Mouse (Mus musculus): ENCODE results near the gene Eng. TPM values are rescaled to one million over a fixed set of nuclear protein-coding genes. Genes with fewer than 3 reads are reported as not detected.
A peak's percentile ranks its signal among the peaks of the same experiment; 100 is the strongest.

The Eng gene
- total RNA-seq, 2 experiments from 2014 or later, result 77.1 to 81.3 TPM

DNA sequence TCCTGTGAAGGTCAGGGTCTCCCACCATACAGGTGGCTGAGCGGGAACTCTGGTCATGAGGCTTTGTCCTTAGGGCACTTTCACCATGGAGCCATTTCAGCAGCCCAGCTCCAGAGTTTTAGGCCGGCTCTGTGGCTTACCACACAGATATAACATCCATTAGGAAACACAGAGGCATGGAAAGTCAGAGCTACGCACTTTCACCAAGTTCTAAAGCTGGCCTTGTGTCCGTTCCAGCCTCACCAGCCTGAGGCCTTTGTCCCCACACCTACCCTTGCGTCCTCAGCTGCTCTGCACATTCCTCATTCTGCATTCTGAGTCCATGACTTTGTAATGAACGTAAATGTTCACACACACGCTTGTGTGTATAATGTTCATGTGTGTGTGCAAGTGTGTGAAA lies 58.6 kb downstream of the Eng start:
- no peak for DNase-seq (ENCODE audit: low spot score in 2 of 2)

DNA sequence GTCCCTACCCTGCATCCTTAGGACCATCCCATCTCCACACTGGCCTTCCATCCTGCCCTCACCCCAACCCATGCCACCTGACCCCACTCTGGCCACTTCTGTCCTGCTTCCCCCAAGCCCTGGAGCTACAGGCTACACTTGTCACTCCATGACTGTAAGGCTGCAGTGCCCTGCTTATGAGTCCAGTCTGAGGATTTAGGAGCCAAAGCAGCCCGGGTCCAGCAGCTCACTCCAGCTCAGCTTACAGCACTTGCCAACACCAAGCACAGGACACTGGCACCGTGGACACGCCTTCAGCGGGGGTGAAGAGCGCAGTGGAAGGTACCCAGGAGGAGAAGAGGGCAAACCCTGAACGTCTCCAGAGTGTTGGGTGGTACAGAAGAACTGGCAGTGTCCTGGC lies 60.6 kb downstream of the Eng start:
- no peak for DNase-seq (ENCODE audit: low spot score in 2 of 2)

GRCm38 (mm10) chr2:32708643-32709042 lies 62.2 kb downstream of the Eng start:
- peak; percentile 48 to 66 for DNase-seq (ENCODE audit: low spot score in 2 of 2)

DNA sequence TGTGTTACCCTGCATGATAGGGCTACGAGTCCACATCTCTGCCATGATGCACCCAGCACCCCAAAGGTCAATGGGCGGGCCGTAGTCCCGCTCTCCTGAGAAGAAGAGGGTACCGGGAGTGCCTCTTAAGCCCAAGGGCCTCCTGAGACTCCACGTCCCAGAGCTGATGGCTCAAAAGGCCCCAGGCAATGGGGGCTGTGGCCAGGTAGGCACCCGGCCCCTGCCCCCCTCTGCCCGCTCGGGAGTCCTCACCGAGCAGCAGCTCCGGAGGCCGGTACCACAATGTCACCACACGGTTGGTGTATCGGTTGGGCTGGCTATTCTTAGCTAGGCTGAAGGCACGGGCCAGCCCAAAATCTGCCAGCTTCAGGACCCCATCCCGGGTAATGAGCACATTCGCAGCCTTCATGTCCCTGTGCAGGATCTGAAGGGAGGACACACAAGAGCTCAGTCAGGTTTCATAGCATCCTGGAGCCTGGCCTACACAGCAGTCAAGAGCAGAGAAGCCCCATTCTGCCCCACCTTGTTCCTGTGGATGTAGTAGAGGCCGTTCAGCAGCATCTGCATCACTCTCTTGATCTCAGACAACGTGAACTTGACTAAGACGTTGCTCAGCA lies 63.2 kb downstream of the Eng start:
- DNase-seq (ENCODE audit: low spot score in 2 of 2), result no peak

- DNase-seq (ENCODE audit: low spot score in 2 of 2), result no peak
Observed at GRCm38 (mm10) chr2:32710425-32710824, 64.0 kb downstream of the Eng start.

DNA sequence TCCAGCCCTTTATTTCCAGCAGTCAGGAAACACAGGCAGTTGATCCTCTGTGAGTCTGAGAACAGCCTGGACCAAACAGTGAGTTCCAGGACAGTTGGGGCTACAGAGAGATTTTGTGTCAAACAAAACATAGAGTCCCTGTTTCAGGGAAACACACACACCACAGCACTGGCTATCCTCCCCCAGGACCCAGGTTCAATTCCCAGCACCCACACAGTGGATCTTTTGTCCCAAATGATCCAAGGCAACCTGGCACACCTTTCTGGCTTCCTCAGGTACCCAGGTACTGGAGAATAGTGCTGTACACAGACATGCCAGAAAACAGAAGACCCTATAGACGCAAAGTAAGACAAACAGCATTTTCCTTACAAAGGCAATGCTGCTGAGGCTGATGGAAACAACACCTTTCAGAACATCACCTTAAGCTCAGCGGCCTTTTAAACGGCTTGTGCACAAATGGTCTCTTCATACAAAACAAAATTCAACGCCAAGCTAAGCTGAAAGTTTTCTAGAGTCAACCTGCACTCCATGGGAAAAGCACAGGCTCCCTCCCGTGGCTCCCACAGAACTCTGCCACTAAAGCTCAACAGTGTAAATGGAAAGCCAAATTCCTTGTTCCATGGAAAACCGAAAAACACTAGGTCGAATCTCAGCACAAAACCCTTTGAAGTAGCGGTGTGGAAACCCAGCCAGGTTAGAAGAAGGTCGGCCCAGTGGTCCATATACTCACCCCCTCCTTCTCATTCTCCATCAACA lies 65.1 kb downstream of the Eng start:
- DNase-seq (ENCODE audit: low spot score in 2 of 2), result no peak

- peak; percentile 62 to 65 for DNase-seq (ENCODE audit: low spot score in 2 of 2)
Observed at GRCm38 (mm10) chr2:32712108-32712551, 65.7 kb downstream of the Eng start.

DNA sequence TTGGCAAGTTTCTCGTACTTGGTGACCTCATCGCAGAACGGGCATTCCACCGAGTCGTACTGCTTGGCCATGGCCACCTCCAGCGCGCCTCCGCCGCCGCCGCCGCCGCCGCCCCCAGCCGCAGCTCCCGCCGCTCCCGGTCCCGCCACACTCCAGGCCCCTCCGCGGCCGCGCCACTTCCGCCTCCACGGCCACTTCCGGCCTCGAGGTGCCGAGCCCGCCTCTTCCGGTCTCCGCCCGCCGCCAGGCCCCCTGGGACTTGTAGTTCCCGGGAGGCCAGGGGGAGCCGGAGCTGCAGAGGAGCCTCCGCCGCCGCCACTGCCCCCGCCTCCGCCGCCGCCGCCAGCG lies 66.2 kb downstream of the Eng start:
- peak; percentile 95 to 97 for DNase-seq (ENCODE audit: low spot score in 2 of 2)

GRCm38 (mm10) chr2:32712934-32713817 lies 66.8 kb downstream of the Eng start, which contains the start of gene Cdk9:
Gene Cdk9 (minus strand): TSS chr2:32713076.
- DNase-seq (ENCODE audit: low spot score in 2 of 2), result peak; percentile 94 to 96

- DNase-seq (ENCODE audit: low spot score in 2 of 2), result no peak
Observed at GRCm38 (mm10) chr2:32714117-32714986, 68.0 kb downstream of the Eng start.

GRCm38 (mm10) chr2:32714987-32715425 lies 68.6 kb downstream of the Eng start:
- DNase-seq (ENCODE audit: low spot score in 2 of 2), result no peak

GRCm38 (mm10) chr2:32718761-32719160 lies 72.4 kb downstream of the Eng start:
- DNase-seq (ENCODE audit: low spot score in 2 of 2), result no peak

DNA sequence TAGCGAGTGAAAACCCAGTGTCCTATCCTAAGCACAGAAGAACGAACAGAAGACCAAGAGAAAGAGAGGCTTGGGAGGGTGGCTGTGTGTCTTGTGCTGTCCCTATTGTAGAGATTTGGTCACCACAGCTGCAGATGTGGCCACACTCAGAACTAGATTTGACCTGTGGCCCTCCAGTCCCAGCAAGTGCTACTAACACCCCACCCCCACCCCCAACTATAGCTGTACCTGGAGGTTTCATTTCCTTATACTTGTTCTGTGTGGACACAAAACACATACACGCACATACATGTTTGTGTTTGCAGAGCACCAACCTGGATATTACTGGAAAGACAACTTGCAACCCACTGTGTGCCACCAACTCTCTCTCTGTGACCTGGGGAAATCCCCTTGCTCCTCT lies 73.7 kb downstream of the Eng start:
- DNase-seq (ENCODE audit: low spot score in 2 of 2), result no peak

DNA sequence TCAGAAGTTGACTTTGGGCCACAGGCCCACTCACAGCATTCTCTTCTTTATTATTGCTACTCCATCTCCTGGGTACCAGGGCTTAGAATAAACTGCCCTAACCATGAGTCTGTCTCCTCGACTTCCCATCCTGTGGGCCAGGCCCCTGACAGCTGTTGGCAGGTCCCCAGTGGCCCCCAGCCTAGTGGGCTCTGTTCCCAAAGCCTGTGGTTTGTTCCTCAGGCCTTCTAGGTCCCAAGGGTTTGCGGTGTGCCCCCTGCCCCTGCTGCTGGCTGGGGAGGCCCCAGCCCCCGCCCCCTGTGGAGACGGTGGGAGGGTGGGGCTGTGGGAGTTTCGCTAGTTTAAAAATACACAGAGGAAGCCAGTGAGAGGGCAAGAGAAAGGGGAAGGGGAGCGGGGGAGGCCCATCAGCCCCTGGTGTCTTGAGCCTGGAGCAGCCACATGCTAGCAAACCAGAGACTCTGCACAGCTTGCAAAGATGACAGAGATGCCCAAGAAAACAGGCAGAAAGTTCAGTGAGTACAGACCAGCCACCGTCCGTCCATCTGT lies 74.4 kb downstream of the Eng start, which contains the start of gene Sh2d3c:
Sh2d3c (plus strand) TSS at position 375 of the 549 bp plus-strand sequence.
- no peak for DNase-seq (ENCODE audit: low spot score in 2 of 2)

GRCm38 (mm10) chr2:32722046-32722445 lies 75.7 kb downstream of the Eng start:
- DNase-seq (ENCODE audit: low spot score in 2 of 2), result no peak

GRCm38 (mm10) chr2:32722581-32722980 lies 76.2 kb downstream of the Eng start:
- DNase-seq (ENCODE audit: low spot score in 2 of 2), result no peak

DNA sequence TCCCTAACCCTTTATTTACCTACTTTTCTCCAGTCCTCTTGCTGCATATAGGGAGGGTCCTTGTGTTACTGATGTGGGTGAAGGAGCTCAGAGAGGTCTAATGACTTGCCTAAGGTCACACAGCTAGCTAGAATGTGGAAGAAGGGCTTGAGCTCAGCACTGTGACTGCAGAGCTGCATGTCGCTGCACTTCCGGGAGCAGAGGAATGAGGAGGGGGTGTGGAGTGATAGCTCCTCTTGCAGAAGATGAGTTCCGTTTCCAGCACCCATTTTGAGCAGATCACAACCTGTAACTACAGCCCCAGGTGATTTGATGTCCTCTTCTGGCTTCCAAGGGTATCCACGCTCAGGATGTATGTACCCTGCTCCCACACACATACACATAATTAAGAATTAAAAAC lies 77.8 kb downstream of the Eng start:
- no peak for DNase-seq (ENCODE audit: low spot score in 2 of 2)

DNA sequence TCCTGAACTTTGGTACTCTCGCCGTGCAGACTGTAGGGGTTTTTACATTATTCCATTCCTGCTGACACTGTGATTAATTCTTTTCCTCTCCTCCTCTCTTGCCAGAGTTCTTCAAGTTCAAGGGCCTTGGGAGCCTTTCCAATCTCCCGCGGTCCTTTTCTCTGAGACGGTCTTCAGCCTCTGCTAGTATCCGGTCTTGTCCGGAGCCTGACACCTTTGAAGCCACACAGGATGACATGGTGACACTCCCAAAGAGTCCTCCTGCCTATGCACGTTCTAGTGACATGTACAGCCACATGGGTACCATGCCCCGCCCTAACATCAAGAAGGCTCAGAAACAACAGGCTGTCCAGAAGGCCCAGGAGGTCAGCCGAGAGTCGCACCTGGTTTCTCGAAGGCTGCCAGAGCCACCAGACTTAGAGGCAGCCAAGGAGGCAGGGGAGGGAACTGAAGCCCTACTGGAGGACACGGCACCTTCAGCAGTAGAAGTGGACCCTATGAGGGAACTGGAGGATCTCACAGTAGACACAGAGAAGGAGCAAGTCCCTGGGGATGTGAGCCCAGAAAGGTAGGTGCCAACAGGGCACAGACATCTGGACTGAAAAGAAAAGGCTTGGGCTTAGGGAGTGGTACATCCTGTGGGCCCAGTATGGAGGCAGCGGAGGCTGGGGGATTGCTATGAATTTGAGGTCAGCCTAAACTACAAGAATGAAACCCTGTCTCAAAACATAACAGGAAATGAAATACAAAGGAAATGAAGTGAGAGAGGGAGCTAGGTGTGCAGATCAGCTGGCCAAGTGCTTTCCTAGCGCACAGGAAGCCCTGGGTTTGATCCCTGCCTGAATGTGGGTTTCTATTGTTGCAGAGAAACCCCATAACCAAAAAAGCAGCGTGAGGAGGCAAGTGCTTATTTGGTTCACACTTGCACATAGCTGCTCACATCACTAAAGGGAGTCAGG lies 78.7 kb downstream of the Eng start:
- no peak for DNase-seq (ENCODE audit: low spot score in 2 of 2)

DNA sequence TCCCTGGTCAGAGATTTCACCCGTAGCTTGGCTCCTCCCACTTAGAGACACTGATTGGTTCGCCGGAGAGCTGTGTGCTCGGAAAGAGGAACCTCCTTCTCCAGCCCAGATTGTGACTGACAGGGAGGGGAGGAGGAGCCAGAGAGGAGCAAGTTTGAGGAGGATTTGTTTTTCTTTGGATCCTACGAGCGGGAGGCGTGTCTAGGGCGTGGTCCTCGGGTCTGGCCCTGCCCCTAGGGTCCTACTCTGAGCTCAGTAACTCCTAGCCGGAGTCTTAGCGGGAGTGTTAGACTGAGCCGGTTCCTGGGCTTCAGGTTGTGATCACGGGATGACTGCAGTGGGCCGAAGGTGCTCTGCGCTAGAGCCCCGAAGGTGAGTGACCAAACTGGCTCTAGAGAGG lies 81.0 kb downstream of the Eng start:
- DNase-seq (ENCODE audit: low spot score in 2 of 2), result peak; percentile 79 to 83
